Mouse (Mus musculus): ENCODE data around the gene Rfxank.

DNA sequence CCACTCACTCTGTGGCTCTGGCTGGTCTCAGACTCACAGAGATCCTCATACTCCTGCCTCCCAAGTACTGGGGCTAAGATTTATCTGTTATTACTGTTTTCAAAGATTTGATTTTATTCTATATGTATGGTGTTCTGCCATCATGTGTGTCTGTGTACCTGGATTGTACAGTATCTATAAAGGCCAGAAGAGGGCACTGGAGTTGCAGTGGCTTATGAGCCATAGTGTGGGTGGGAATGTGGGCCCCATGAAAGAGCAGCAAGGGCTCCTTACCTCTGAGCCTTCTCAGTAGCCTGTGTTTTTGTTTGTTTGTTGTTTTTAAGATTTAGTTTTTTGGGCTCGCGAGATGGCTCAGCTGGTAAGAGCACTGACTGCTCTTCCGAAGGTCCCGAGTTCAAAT is 40.1 kb upstream of the Rfxank start:
- TF ChIP-seq CTCF (IDR thresholded peaks at IDR 0.05; ENCODE audit: insufficient read depth, low read length) (peak; percentile 30; the same call in 1 of the 2 replicates), POLR2A (IDR thresholded peaks at IDR 0.05; ENCODE audit: borderline replicate concordance, extremely low read depth, low read depth, low read length) (no peak)
